Mouse (Mus musculus): ENCODE data around the gene Lmnb2.

DNA sequence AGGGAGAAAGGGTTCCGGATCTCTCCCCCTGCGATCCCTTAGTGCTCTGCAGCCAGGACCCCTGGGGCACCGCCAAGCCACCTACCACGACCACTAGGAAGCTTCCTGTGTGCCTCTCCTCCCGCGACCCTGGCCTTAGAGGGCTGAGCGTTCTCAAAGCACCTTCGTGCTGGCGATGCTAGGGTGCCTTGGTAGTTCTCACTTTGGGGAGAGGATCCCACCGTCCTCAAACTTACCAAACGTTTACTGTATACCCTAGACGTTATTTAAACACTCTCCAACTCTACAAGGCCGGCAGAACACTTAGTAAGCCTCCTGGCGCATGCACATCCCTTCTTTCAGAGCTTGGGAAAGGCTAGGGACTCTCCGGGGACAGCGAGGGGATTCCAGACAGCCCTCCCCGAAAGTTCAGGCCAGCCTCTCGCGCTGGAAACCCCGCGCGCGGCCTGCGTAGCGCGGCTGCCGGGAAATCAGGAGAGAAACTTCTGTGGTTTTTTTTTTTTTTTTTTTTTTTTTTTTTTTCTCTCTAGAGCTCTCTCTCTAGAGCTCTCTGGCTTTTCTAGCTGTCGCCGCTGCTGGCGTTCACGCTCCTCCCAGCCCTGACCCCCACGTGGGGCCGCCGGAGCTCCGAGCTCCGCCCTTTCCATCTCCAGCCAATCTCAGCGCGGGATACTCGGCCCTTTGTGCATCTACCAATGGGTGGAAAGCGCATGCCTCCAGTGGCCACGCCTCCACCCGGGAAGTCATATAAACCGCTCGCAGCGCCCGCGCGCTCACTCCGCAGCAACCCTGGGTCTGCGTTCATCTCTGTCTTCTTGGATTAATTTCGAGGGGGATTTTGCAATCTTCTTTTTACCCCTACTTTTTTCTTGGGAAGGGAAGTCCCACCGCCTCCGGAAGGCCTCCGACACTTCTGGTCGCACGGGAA lies 11.5 kb upstream of the Lmnb2 start, which contains the start of gene Gadd45b:
- TF ChIP-seq CTCF (IDR thresholded peaks at IDR 0.05; ENCODE audit: extremely low read depth, insufficient read depth, insufficient read length, insufficient replicate concordance) (no peak), POLR2A (IDR thresholded peaks at IDR 0.05; ENCODE audit: low read depth, low read length) (peak; percentile 99)
